Mouse (Mus musculus): Measurements from ENCODE around the gene Vps29.

DNA sequence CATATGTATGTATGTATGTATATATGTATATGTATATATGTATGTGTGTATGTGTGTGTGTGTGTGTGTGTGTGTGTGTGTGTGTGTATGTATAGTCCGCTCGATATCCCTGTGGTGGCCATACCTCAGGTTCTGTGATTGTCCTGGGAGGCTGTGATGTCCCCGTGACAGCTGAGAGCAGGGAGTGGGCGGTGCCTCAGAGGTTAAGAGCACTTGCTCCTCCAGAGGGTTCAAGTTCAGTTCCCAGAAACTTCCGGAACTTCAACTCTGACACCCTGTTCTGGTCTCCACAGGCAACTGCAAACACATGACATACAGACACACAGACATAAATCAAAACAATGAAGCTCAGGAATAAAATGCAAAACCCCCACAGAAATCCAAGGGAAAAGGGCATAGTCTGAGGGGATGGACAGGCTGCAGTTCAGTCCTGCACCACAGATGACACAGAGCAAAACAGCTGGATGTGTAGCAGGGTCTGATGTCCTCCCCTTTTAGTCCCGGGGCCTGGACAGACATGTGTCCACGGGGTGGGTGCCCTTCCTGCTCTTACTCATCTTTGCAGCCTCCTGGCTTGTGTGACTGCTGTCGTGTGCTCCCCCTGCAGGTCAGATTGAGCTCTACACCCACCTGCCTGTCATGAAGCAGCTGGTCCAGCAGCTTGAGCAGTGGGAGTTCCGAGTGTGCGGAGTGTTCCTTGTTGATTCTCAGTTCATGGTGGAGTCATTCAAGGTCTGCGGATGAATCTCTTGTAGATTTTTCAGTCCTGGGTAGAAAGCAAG is 25.4 kb downstream of the Vps29 start:
- TF ChIP-seq POLR2A (IDR thresholded peaks at IDR 0.05; ENCODE audit: insufficient read depth, low read depth, low read length) (no peak), CTCF (IDR thresholded peaks at IDR 0.05) (peak; percentile 99; the same call in 1 of the 2 replicates), EP300 (IDR thresholded peaks at IDR 0.05; ENCODE audit: insufficient read depth, low read depth, low read length) (peak; percentile 75)

Data from heart, adult 2 months (tissue).